Mouse (Mus musculus) right cerebral cortex, postnatal 4 days (tissue): ENCODE results near the gene Cldn10.

Experiments
- DNase-seq: peaks from one replicate; pipeline ENCODE4 v3.0.0-alpha.2; 2022

Gene Cldn10

GRCm38 (mm10) chr14:118868102-118868724, 80.5 kb downstream of the Cldn10 start:
- DNase-seq: peak; percentile 54

- no peak for DNase-seq
Observed at GRCm38 (mm10) chr14:118869712-118870111, 82.0 kb downstream of the Cldn10 start.

GRCm38 (mm10) chr14:118874126-118874525, 86.4 kb downstream of the Cldn10 start:
- no peak for DNase-seq

GRCm38 (mm10) chr14:118874786-118875415, 87.2 kb downstream of the Cldn10 start:
- no peak for DNase-seq

- DNase-seq: no peak
Observed at GRCm38 (mm10) chr14:118878346-118878910, 90.7 kb downstream of the Cldn10 start.

- no peak for DNase-seq
Observed at GRCm38 (mm10) chr14:118880696-118881095, 93.0 kb downstream of the Cldn10 start.

- no peak for DNase-seq
Observed at GRCm38 (mm10) chr14:118883344-118884249, 95.9 kb downstream of the Cldn10 start.

GRCm38 (mm10) chr14:118884250-118884556, 96.5 kb downstream of the Cldn10 start:
- DNase-seq: no peak

- DNase-seq: no peak
Observed at GRCm38 (mm10) chr14:118890101-118890500, 102.4 kb downstream of the Cldn10 start.

- DNase-seq: no peak
Observed at GRCm38 (mm10) chr14:118895228-118895627, 107.5 kb downstream of the Cldn10 start.

- DNase-seq: no peak
Observed at GRCm38 (mm10) chr14:118895655-118896054, 107.9 kb downstream of the Cldn10 start.

GRCm38 (mm10) chr14:118899940-118900339, 112.2 kb downstream of the Cldn10 start:
- DNase-seq: no peak

GRCm38 (mm10) chr14:118900911-118901310, 113.2 kb downstream of the Cldn10 start:
- no peak for DNase-seq

GRCm38 (mm10) chr14:118903397-118903796, 115.7 kb downstream of the Cldn10 start:
- DNase-seq: no peak

- DNase-seq: no peak
Observed at GRCm38 (mm10) chr14:118903867-118904562, 116.3 kb downstream of the Cldn10 start.

GRCm38 (mm10) chr14:118907592-118907991, 119.9 kb downstream of the Cldn10 start:
- no peak for DNase-seq

- no peak for DNase-seq
Observed at GRCm38 (mm10) chr14:118909872-118910271, 122.2 kb downstream of the Cldn10 start.

GRCm38 (mm10) chr14:118910332-118911222, 122.9 kb downstream of the Cldn10 start:
- DNase-seq: peak; percentile 70

- DNase-seq: no peak
Observed at GRCm38 (mm10) chr14:118911521-118911920, 123.8 kb downstream of the Cldn10 start.

- no peak for DNase-seq
Observed at GRCm38 (mm10) chr14:118913651-118914050, 125.9 kb downstream of the Cldn10 start.

- no peak for DNase-seq
Observed at GRCm38 (mm10) chr14:118919025-118919424, 131.3 kb downstream of the Cldn10 start.

- no peak for DNase-seq
Observed at GRCm38 (mm10) chr14:118920654-118921053, 132.9 kb downstream of the Cldn10 start.
